Mouse (Mus musculus): ENCODE measurements around the gene Cntnap2.

GRCm38 (mm10) chr6:45214330-45214729, 155.2 kb downstream of the Cntnap2 start:
- TF ChIP-seq POLR2A (IDR thresholded peaks at IDR 0.05; ENCODE audit: extremely low read depth, insufficient read depth, low read length) (no peak), CTCF (IDR thresholded peaks at IDR 0.05; ENCODE audit: low read depth, low read length) (no peak)

All from liver, adult 2 months (tissue).